Mouse (Mus musculus) hindbrain, embryonic 13.5 days (tissue): ENCODE results near the gene Cercam. TPM values are rescaled to one million over a fixed set of nuclear protein-coding genes. Genes with fewer than 3 reads are reported as not detected.
A peak's percentile ranks its signal among the peaks of the same experiment; 100 is the strongest.

Experiments
- ATAC-seq: fragments of 200-750 bp; cut with Nextera tagmentation; 2 replicates; pipeline ENCODE4 v1.8.0; 2017; ENCODE audit warnings: moderate TSS enrichment; ENCODE audit not compliant: low FRiP score
- H3K27ac ChIP-seq: fragments of 300-500 bp; sonication (generic); 2 replicates; pipeline ENCODE4 v1.5.1; 2015; ENCODE audit warnings: inconsistent platforms, mild to moderate bottlenecking, moderate library complexity
- H3K27me3 ChIP-seq: fragments of 300-500 bp; sonication (generic); 2 replicates; pipeline ENCODE4 v1.6.1; 2015; ENCODE audit warnings: mild to moderate bottlenecking, inconsistent platforms
- H3K36me3 ChIP-seq: fragments of 300-500 bp; sonication (generic); 2 replicates; pipeline ENCODE4 v1.6.1; 2015; ENCODE audit warnings: mild to moderate bottlenecking, inconsistent platforms
- H3K4me1 ChIP-seq: fragments of 300-500 bp; sonication (generic); replicated peaks from 2 replicates; pipeline ENCODE4 v1.6.1; 2015; ENCODE audit warnings: inconsistent platforms
- H3K4me2 ChIP-seq: fragments of 300-500 bp; sonication (generic); 2 replicates; pipeline ENCODE4 v1.6.1; 2015; ENCODE audit warnings: inconsistent platforms, mild to moderate bottlenecking, moderate library complexity
- H3K4me3 ChIP-seq: fragments of 300-500 bp; sonication (generic); 2 replicates; pipeline ENCODE4 v1.5.1; 2015; ENCODE audit warnings: mild to moderate bottlenecking, inconsistent platforms
- H3K9ac ChIP-seq: fragments of 300-500 bp; sonication (generic); 2 replicates; pipeline ENCODE4 v1.6.1; 2015; ENCODE audit warnings: mild to moderate bottlenecking, inconsistent platforms
- H3K9me3 ChIP-seq: fragments of 300-500 bp; sonication (generic); 2 replicates; pipeline ENCODE4 v1.6.1; 2016; ENCODE audit warnings: inconsistent platforms
- WGBS: fragments of 180-500 bp; shearing (Covaris S2); methylation state at CpG from one replicate; pipeline ENCODE4 v1.1.7; 2015; 5-methylcytosine and 5-hydroxymethylcytosine counted together
- polyA plus RNA-seq: library from polyadenylated mRNA; unstranded; fragments of >200 nt; fragmentation: Nextera tagmentation; extraction: Ambion mirVana; gene quantifications from 2 replicates; pipeline ENCODE4 v1.2.1, GENCODE M21; 2015

The Cercam gene
- polyA plus RNA-seq: 23.8 and 24.9 TPM in 2 replicates

DNA sequence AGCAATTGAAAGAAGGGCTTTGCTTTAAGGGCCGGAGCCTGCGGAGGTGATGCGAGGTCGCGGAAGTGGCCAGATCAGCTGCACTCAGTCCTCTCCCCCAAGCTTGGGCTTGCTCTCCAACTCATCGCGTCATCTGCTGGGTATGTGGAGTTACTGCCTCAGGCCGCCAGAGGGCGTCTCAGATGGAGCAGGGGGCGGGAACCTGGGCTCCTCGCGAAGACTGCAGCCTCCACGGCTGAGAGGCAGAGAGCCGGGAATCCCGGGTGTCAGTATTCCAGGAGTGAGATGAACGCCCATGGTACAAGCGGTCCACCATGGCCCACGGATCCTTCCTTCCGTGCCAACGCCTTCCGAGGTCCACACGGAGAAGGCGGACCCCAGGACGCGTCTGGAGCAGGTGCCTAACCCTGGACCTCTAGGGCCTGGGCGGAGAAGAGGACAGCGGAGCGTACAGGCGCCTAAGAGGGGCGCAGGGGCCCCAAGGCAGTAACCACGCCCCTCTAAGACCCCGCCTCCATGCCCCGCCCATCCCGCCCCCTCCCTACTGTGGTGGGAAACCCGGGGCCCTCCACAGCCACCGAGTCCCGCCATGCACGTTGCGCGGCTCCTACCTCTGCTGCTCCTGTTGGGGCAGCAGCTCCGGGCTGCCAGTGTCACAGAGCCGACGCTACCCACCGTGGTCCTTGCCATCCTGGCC is at the start of gene Cercam:
Gene Cercam (plus strand): TSS at position 216 of the 697 bp plus-strand sequence.
- Histone ChIP-seq H3K27ac (peak within 1 kb of the TSS; percentile 82), H3K27me3 (no peaks in the 10 kb centered on the region), H3K9ac (peak within 1 kb of the TSS; percentile 74), H3K4me2 (peak within 1 kb of the TSS; percentile 74), H3K36me3 (peaks cover 21% of the 10 kb centered on the region), H3K4me3 (peak within 1 kb of the TSS; percentile 47), H3K9me3 (no peaks in the 10 kb centered on the region), H3K4me1 (peaks cover 23% of the 10 kb centered on the region)
- WGBS: under 1% methylated on average over 39 of the region's 44 CpGs
- peak; percentile 90 for ATAC-seq

DNA sequence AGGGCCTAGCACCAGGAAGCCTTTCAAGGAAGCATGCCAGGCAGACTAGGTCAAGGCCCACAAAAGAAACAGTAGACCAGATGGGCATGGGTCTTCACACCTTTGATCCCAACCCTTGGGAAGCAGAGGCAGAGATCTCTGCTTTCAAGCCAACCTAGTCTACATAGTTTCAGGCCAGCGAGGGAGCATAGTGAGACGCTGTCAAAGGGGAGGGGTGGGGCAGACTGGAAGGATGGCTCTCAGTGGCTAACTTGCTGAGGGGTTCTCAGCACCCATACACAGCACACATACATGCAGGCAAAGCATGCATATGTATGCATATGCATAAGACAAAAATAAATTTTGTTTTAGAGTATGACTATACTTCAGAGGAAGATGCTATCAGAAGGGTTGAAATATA is 49.6 kb upstream of the Cercam start:
- Histone ChIP-seq H3K27ac (peak overlapping the region; percentile 98), H3K4me1 (peaks cover 22% of the 10 kb centered on the region), H3K9ac (no peak overlapping the region; the same call in 1 of the 2 replicates), H3K9me3 (no peaks in the 10 kb centered on the region), H3K36me3 (peaks cover 27% of the 10 kb centered on the region), H3K4me2 (peak overlapping the region; percentile 68), H3K4me3 (0 out of 2 replicates have a peak overlapping the region, but pooled peaks have one; percentile 43), H3K27me3 (no peaks in the 10 kb centered on the region)
- ATAC-seq: no peak
- WGBS: 9% methylated on average over 2 of the region's 2 CpGs

DNA sequence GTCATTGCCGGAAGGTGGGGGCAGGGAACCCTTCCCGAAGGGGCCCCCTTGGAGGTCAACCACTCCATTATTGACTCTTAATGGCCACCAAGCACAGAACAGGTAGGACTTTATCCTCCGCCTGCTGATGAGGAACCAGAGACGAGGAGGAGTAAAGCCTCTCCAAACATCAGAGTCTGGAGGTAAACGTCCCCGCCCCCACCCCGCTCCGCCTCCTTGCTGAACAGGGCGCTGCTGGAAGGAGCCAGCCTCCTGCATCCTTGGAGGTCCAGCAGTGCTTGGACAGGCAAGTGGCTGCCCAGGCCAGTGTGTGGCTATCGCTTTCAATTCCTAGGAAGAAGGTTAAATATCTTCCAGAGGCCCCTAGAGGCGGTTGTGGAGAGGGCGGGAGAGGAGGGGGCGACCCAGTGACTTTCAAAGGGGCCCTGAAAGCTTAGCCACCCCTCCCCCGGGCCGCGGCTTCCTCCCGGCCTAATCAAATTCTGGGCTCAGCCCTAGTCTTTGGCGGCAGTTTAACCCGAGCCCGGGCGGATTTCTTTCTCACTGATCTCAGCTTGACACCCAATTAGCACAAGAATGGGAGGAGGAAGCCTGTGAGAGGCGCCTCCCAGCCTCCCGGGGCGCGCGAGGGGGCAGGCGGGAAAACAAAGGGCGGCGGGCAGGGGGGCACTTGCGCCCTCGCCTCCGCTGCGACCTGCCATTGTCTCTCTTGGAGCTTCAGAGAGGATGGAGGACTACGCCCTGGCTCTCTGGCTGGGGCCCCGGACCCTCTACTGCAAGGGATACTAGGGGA is 48.7 kb upstream of the Cercam start, which contains the start of gene Urm1:
Gene Urm1 (plus strand): TSS at position 51 of the 793 bp plus-strand sequence.
- under 1% methylated on average over 35 of the region's 35 CpGs for WGBS
- peak within 1 kb of the TSS; percentile 68 for H3K4me2 ChIP-seq
- no peaks in the 10 kb centered on the region for H3K27me3 ChIP-seq
- no peaks in the 10 kb centered on the region for H3K9me3 ChIP-seq
- peaks cover 22% of the 10 kb centered on the region for H3K4me1 ChIP-seq
- H3K27ac ChIP-seq: peak within 1 kb of the TSS; percentile 98
- peaks cover 18% of the 10 kb centered on the region for H3K36me3 ChIP-seq
- H3K4me3 ChIP-seq: peak within 1 kb of the TSS; percentile 43
- peak within 1 kb of the TSS; percentile 78 for H3K9ac ChIP-seq
- ATAC-seq: peak; percentile 75

DNA sequence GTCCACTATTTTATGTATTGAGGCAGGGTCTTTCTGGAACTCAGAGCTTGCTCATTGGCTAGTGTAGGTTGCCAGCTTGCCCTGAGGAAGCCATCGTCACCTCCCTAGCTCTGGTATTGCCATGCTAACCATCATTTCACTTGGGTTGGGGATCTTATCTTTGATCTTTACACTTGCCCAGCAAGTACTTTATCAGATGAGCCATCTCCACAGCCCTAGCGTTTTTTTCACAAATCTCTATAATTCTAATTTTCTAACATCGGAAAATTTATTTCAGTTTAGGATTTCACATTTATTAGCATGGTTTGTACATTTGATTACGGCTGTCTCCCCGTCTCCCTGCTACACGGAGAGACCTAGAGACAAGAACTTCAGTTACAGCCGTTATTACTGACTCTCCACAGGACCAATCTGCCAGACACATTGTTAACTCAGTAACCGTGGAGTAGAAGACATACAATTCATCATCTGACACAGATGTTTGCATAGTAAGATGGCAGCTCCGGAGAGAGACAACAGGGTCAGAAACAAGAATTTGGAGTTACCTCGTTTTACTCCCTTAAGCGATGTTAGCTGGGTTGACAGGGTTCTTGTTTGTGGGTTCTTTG is 42.5 kb upstream of the Cercam start:
- Histone ChIP-seq H3K27me3 (no peaks in the 10 kb centered on the region), H3K9ac (peak overlapping the region; percentile 71), H3K36me3 (no peaks in the 10 kb centered on the region), H3K4me1 (peaks cover 22% of the 10 kb centered on the region), H3K4me3 (peak overlapping the region; percentile 58), H3K4me2 (peak overlapping the region; percentile 63), H3K9me3 (no peaks in the 10 kb centered on the region), H3K27ac (peak overlapping the region; percentile 94)
- ATAC-seq: peak; percentile 47
- 7% methylated on average over 11 of the region's 11 CpGs for WGBS

DNA sequence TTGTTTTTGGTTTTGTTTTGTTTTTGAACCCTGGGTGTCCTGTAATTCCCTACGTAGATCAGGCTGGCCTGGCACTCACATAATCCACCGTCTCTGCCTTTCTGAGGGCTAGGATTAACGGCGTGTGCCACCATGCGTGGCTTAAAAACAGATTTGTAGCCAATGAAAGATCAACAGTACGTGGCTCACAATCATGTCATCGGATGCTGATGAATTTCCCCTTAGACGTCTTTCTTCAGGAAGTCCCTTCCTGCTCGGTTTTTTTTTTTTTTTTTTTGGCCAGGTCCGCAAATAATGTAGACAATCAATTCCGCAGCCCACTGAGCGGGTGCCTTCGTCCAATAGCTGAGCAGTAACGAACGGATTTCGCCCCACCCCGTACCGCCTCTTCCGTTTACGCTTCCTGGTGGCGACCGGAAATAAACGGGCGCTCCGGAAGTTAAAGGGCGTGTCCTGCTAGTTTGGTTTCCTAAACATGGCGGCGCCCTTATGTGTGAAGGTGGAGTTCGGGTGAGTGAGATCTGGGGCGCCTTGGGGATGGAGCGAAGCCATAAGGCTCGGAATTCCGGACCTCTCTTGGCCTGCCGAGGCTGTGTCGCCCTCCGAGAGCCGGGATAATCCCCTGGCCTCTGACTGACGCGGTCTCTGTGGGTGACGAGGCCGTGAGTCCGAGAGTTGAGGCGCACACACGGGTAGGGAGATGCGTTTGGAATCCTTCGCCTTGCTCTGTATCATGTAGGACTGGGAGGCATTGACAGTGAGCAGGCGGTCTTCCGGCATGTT is 41.8 kb upstream of the Cercam start:
- Histone ChIP-seq H3K9ac (peak overlapping the region; percentile 71), H3K9me3 (no peaks in the 10 kb centered on the region), H3K4me2 (peak overlapping the region; percentile 71), H3K4me1 (peaks cover 22% of the 10 kb centered on the region), H3K4me3 (peak overlapping the region; percentile 58), H3K27me3 (no peaks in the 10 kb centered on the region), H3K36me3 (no peaks in the 10 kb centered on the region), H3K27ac (peak overlapping the region; percentile 94)
- under 1% methylated on average over 48 of the region's 48 CpGs for WGBS
- ATAC-seq: peak; percentile 96

DNA sequence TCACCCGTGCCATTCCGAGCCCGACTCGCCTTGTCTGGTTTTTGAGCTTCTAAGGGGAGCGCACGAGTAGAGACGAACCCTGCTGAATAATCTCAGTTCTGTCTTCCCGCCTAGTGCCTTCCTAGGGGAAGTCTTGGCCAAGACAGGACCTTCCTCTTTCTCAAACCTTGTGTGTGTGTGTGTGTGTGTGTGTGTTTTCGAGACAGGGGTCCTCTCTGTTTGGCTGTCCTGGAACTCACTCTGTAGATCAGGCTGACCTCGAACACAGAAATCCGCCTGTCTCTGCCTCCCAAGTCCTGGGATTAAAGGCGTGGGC is 41.3 kb upstream of the Cercam start:
- Histone ChIP-seq H3K4me2 (peak overlapping the region; percentile 71), H3K4me3 (peak overlapping the region; percentile 58), H3K9me3 (no peaks in the 10 kb centered on the region), H3K27ac (0 out of 2 replicates have a peak overlapping the region, but pooled peaks have one; percentile 30), H3K9ac (peak overlapping the region; percentile 71), H3K27me3 (no peaks in the 10 kb centered on the region), H3K4me1 (peaks cover 22% of the 10 kb centered on the region), H3K36me3 (peaks cover 2% of the 10 kb centered on the region)
- ATAC-seq: peak; percentile 1; the same call in 1 of the 2 replicates
- 3% methylated on average over 12 of the region's 12 CpGs for WGBS

DNA sequence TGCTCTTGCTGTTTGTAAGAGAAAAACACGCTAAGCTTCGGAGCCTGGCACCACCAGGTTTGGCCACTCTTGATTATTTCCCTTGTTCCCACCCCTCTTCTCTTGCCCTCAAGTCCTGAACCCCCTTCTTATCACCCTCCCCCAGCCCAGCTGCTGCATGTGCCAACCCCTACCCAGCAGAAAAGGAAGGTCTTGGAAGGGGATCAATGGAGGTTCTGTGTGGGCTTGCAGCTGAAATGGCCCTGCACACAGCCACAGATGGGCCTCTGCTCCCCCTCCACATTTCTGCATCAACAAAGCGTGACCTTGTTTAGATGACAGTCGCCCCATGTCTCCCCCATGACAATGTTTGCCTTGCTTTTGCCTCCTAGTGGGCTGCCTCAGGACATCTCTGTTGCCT is 37.9 kb upstream of the Cercam start:
- Histone ChIP-seq H3K27me3 (no peaks in the 10 kb centered on the region), H3K4me3 (no peak overlapping the region), H3K9ac (no peak overlapping the region), H3K4me2 (no peak overlapping the region), H3K27ac (no peak overlapping the region), H3K4me1 (peaks cover 32% of the 10 kb centered on the region), H3K9me3 (no peaks in the 10 kb centered on the region), H3K36me3 (peaks cover 12% of the 10 kb centered on the region)
- no peak for ATAC-seq
- 87% methylated on average over 4 of the region's 4 CpGs for WGBS

DNA sequence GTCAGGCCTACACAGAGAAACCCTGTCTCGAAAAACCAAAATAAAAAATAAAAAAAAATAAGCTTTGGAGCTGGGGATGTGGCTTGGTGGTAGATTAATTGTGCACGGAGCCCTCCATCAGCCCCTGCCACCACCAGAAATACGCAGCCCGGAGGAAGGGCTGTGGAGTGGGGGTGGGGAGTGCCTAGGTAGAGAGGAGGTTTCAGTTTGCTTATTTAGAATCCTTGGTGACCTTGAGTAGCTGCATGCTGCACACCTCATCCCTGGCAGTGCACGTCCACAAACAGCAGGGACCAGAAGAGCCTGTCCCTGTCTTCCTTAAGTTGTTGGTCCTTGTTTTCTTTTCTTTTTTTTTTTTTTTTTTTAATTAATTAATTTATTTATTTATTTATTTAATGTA is 35.2 kb upstream of the Cercam start:
- Histone ChIP-seq H3K4me1 (peaks cover 29% of the 10 kb centered on the region), H3K9me3 (no peaks in the 10 kb centered on the region), H3K9ac (no peak overlapping the region), H3K27me3 (no peaks in the 10 kb centered on the region), H3K27ac (no peak overlapping the region), H3K4me2 (no peak overlapping the region), H3K36me3 (peaks cover 18% of the 10 kb centered on the region), H3K4me3 (no peak overlapping the region)
- ATAC-seq: no peak
- WGBS: 93% methylated on average over 5 of the region's 5 CpGs

DNA sequence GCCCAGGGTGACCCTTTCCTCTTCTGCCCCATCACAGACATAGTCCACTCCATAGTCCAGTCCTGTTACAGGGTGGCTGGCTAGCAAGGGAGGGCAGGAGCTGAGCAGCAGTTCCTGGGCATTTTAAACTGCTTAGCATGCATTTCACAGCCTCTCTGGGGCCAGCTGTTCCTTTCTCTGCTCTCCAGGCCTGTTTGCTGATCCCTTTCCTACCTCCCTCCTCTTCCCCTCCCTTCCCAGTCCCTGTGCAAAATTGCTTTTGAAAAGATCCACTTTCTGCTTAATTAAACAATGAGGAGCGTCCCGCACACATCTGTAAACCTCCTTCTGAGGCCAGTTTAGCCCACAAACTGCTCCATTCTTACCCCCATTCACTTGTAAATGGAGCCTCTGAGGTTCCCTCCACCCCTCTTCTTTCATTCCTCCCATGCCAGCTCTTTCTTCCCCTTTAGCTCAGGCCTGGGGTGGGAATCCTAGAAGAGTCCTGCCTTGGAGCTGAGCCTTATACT is 33.5 kb upstream of the Cercam start:
- 0 out of 2 replicates have a peak overlapping the region, but pooled peaks have one; percentile 10 for H3K4me2 ChIP-seq
- ATAC-seq: 0 out of 2 replicates have a peak, but pooled peaks have one; percentile 17
- H3K27ac ChIP-seq: peak overlapping the region; percentile 84
- H3K27me3 ChIP-seq: no peaks in the 10 kb centered on the region
- peaks cover 44% of the 10 kb centered on the region for H3K4me1 ChIP-seq
- no peaks in the 10 kb centered on the region for H3K9me3 ChIP-seq
- WGBS: 11% methylated on average over 2 of the region's 2 CpGs
- peak overlapping the region; percentile 59 for H3K9ac ChIP-seq
- H3K36me3 ChIP-seq: peaks cover 18% of the 10 kb centered on the region
- no peak overlapping the region for H3K4me3 ChIP-seq

DNA sequence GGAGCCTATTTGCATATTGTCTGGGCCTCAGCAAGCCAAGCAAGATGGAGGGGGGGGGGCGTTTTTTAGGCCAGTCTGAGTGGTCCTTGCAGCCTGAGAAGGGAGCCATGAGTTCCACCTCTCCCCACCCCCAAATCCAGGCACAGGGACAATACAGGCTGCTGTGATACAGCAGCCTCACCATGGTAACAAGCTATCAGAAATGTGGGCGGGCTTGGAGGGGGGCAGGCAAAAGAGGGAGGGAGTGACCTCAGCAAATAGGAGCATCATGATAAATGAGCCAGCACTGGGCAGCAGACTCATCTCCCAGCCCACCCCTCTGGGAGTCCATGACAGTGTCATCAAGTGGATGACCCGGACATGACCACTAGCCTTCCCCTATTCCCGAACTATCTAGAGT is 29.5 kb upstream of the Cercam start:
- Histone ChIP-seq H3K9ac (peak overlapping the region; percentile 20), H3K27ac (peak overlapping the region; percentile 89), H3K4me1 (peaks cover 78% of the 10 kb centered on the region), H3K4me2 (no peak overlapping the region), H3K4me3 (no peak overlapping the region), H3K9me3 (no peaks in the 10 kb centered on the region), H3K36me3 (peaks cover 21% of the 10 kb centered on the region), H3K27me3 (no peaks in the 10 kb centered on the region)
- 6% methylated on average over 4 of the region's 4 CpGs for WGBS
- peak; percentile 70 for ATAC-seq
